Mouse (Mus musculus): ENCODE data around the gene Itgax. TPM values are rescaled to one million over a fixed set of nuclear protein-coding genes. Genes with fewer than 3 reads are reported as not detected.

The Itgax gene
- polyA plus RNA-seq, 1 experiment from 2014 or later: not detected

DNA sequence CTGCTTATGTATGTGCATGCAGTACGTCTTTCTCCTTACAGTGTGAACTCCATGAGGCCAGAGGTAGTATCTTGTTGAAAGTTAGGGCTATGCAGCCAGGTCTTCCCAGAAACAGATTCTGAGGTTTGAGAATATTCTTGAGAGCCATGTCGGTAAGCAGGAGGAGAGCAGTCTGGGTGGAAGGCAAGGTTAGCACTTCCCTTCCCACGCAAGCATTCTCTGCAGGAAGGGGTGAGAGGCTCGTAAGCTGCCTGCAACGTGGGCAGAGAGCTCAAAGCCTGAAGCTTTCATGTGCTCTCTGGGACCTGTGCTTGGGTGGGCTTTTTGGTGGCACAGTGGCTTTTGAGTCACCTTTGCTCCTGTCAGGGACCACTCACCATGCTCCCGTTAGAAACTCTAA lies 51.2 kb downstream of the Itgax start:
- WGBS: 75% methylated on average over 6 of the region's 6 CpGs
- Histone ChIP-seq H3K4me3 (ENCODE audit: low read depth, low read length) (no peak overlapping the region), H3K4me2 (ENCODE audit: low read depth) (no peak overlapping the region), H3K27ac (ENCODE audit: low read depth, low read length) (no peak overlapping the region), H3K9ac (ENCODE audit: low read length) (no peak overlapping the region), H3K4me1 (ENCODE audit: control insufficient read depth, insufficient read depth, low read length) (no peaks in the 10 kb centered on the region), H3K27me3 (ENCODE audit: control insufficient read depth, insufficient read depth, low read length) (no peaks in the 10 kb centered on the region), H3K9me3 (ENCODE audit: control insufficient read depth, low read length) (no peaks in the 10 kb centered on the region), H3K36me3 (ENCODE audit: control insufficient read depth, insufficient read depth, low read length) (no peaks in the 10 kb centered on the region)
- no peak for ATAC-seq (ENCODE audit: insufficient read depth, low FRiP score, low TSS enrichment)
- no peak for DNase-seq (ENCODE audit: low spot score)

DNA sequence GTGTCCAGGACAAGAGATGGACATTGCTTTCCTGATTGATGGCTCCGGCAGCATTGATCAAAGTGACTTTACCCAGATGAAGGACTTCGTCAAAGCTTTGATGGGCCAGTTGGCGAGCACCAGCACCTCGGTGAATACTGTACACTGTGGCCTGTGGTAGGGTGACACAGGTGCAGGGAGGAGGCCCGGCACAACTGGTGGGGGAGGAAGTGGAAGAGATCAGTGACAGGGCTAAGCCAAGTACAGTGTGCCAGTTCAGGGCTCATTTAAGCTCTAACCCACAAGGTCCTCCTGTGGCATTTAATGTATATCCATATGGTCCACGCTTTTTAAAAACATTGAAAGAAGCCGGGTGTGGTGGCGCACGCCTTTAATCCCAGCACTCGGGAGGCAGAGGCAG lies 52.3 kb downstream of the Itgax start:
- WGBS: 90% methylated on average over 10 of the region's 10 CpGs
- H3K4me2 ChIP-seq (ENCODE audit: low read depth): no peak overlapping the region
- no peak for ATAC-seq (ENCODE audit: insufficient read depth, low FRiP score, low TSS enrichment)

More for the DNA sequence above, 52.3 kb downstream of the Itgax start:
- no peak for DNase-seq (ENCODE audit: low spot score)
- H3K27me3 ChIP-seq (ENCODE audit: control insufficient read depth, insufficient read depth, low read length): no peaks in the 10 kb centered on the region
- no peak overlapping the region for H3K9ac ChIP-seq (ENCODE audit: low read length)
- no peak overlapping the region for H3K27ac ChIP-seq (ENCODE audit: low read depth, low read length)
- no peaks in the 10 kb centered on the region for H3K9me3 ChIP-seq (ENCODE audit: control insufficient read depth, low read length)
- no peak overlapping the region for H3K4me3 ChIP-seq (ENCODE audit: low read depth, low read length)
- H3K36me3 ChIP-seq (ENCODE audit: control insufficient read depth, insufficient read depth, low read length): no peaks in the 10 kb centered on the region
- no peaks in the 10 kb centered on the region for H3K4me1 ChIP-seq (ENCODE audit: control insufficient read depth, insufficient read depth, low read length)

Other genes with a start within 250 kb of the Itgax start
- gene Prss53, start 238.6 kb upstream of the Itgax start, polyA plus RNA-seq (2014; fragmentation: Nextera tagmentation; extraction: Ambion mirVana): 0.46 and 0.61 TPM in 2 replicates
- not detected in 2 replicates for gene Gm21974, start 234.1 kb upstream of the Itgax start, polyA plus RNA-seq (2014; fragmentation: Nextera tagmentation; extraction: Ambion mirVana)
- 53.9 and 59.6 TPM in 2 replicates for gene Vkorc1, start 233.9 kb upstream of the Itgax start, polyA plus RNA-seq (2014; fragmentation: Nextera tagmentation; extraction: Ambion mirVana)
- 99.7 and 109 TPM in 2 replicates for gene Bckdk, start 225.5 kb upstream of the Itgax start, polyA plus RNA-seq (2014; fragmentation: Nextera tagmentation; extraction: Ambion mirVana)
- 52.3 and 56.6 TPM in 2 replicates for gene Kat8, start 217.0 kb upstream of the Itgax start, polyA plus RNA-seq (2014; fragmentation: Nextera tagmentation; extraction: Ambion mirVana)
- gene Prss8, start 199.4 kb upstream of the Itgax start, polyA plus RNA-seq (2014; fragmentation: Nextera tagmentation; extraction: Ambion mirVana): 1.6 and 2.0 TPM in 2 replicates
- gene Prss36, start 182.8 kb upstream of the Itgax start, polyA plus RNA-seq (2014; fragmentation: Nextera tagmentation; extraction: Ambion mirVana): 11.6 and 11.7 TPM in 2 replicates
- 48.1 and 51.6 TPM in 2 replicates for gene Fus, start 162.1 kb upstream of the Itgax start, polyA plus RNA-seq (2014; fragmentation: Nextera tagmentation; extraction: Ambion mirVana)
- 6.3 and 8.6 TPM in 2 replicates for gene Pycard, start 135.7 kb upstream of the Itgax start, polyA plus RNA-seq (2014; fragmentation: Nextera tagmentation; extraction: Ambion mirVana)
- not detected in 2 replicates for gene Trim72, start 125.6 kb upstream of the Itgax start, polyA plus RNA-seq (2014; fragmentation: Nextera tagmentation; extraction: Ambion mirVana)
- 0.37 and 0.64 TPM in 2 replicates for gene Itgam, start 66.9 kb upstream of the Itgax start, polyA plus RNA-seq (2014; fragmentation: Nextera tagmentation; extraction: Ambion mirVana)
- gene Gm49368, start 66.9 kb upstream of the Itgax start, polyA plus RNA-seq (2014; fragmentation: Nextera tagmentation; extraction: Ambion mirVana): not detected in 2 replicates
- not detected in 2 replicates for gene Itgad, start 24.8 kb downstream of the Itgax start, polyA plus RNA-seq (2014; fragmentation: Nextera tagmentation; extraction: Ambion mirVana)
- gene Cox6a2, start 76.8 kb downstream of the Itgax start, polyA plus RNA-seq (2014; fragmentation: Nextera tagmentation; extraction: Ambion mirVana): 2.3 and 3.4 TPM in 2 replicates
- 10.5 and 11.6 TPM in 2 replicates for gene Armc5, start 107.8 kb downstream of the Itgax start, polyA plus RNA-seq (2014; fragmentation: Nextera tagmentation; extraction: Ambion mirVana)
- gene 9130023H24Rik, start 108.5 kb downstream of the Itgax start, polyA plus RNA-seq (2014; fragmentation: Nextera tagmentation; extraction: Ambion mirVana): 12.9 and 14.2 TPM in 2 replicates
- gene Tgfb1i1, start 117.3 kb downstream of the Itgax start, polyA plus RNA-seq (2014; fragmentation: Nextera tagmentation; extraction: Ambion mirVana): 31.3 and 32.3 TPM in 2 replicates
- gene Slc5a2, start 136.1 kb downstream of the Itgax start, polyA plus RNA-seq (2014; fragmentation: Nextera tagmentation; extraction: Ambion mirVana): 0.13 and 0.55 TPM in 2 replicates
- 24.2 and 24.6 TPM in 2 replicates for gene BC017158, start 168.6 kb downstream of the Itgax start, polyA plus RNA-seq (2014; fragmentation: Nextera tagmentation; extraction: Ambion mirVana)